Mouse (Mus musculus) embryonic stem cell, embryonic (primary cell): ENCODE measurements at regions not wholly inside any gene's neighbourhood (a gene's known extent, or its start where the extent isn't known, plus 50 kb on each side); places are given as distances from the start of the nearest gene placed in this dataset.

Source experiments
- CTCF ChIA-PET, 4 experiments: fragments of 300-600 bp in 2 of 4; fragments of 350-600 bp in 2 of 4; sonication (Branson Sonifier 250); formaldehyde crosslinking; loops; one replicate each; lab custom pipeline; 2022; ENCODE audit warnings: inconsistent platforms in 2 of 4; lab: Charles Lee
- POLR2A ChIA-PET, 4 experiments: fragments of 300-600 bp in 2 of 4; fragments of 350-600 bp in 2 of 4; sonication (Branson Sonifier 250); formaldehyde crosslinking; loops; one replicate each; lab custom pipeline; 2022; ENCODE audit warnings: antibody characterized with exemption in 4 of 4, inconsistent platforms in 1 of 4; lab: Charles Lee

- ChIA-PET CTCF (interaction anchor here in 1 of 4 experiments (0.5 kb wide), 1 partner anchor 456 kb away, joined by 4 read pairs; no protein-coding TSS in a partner anchor), POLR2A (no interaction called here)
Measured at GRCm38 (mm10) chr17:58503612-58504011, 487.6 kb downstream of the Pdzph1 start.

- POLR2A ChIA-PET = interaction anchor here in 1 of 4 experiments (0.6 kb wide), 1 partner anchor 22 kb away, joined by 4 read pairs; no protein-coding TSS in a partner anchor
Measured at GRCm38 (mm10) chr17:58468920-58469319, 522.3 kb downstream of the Pdzph1 start.

More at GRCm38 (mm10) chr17:58468920-58469319, 522.3 kb downstream of the Pdzph1 start:
- CTCF ChIA-PET = no interaction called here
